Mouse (Mus musculus) C2C12 (cell line): ENCODE results near the gene H2afy2.

Source experiments
- CEBPB ChIP-seq: IDR thresholded peaks from one replicate; pipeline ENCODE4 v1.6.1; 2011; ENCODE audit warnings: low read depth, mild to moderate bottlenecking, control low read depth, moderate library complexity
- CTCF ChIP-seq: IDR thresholded peaks from one replicate; pipeline ENCODE4 v1.5.1; 2011; ENCODE audit not compliant: control insufficient read depth, insufficient read depth, insufficient read length
- FOSL1 ChIP-seq: IDR thresholded peaks from one replicate; pipeline ENCODE4 v1.8.0; 2011; ENCODE audit warnings: mild to moderate bottlenecking, low read length; ENCODE audit not compliant: poor library complexity, insufficient read depth, severe bottlenecking
- MAX ChIP-seq: IDR thresholded peaks from one replicate; pipeline ENCODE4 v1.6.1; 2011; ENCODE audit warnings: mild to moderate bottlenecking, control low read depth

DNA sequence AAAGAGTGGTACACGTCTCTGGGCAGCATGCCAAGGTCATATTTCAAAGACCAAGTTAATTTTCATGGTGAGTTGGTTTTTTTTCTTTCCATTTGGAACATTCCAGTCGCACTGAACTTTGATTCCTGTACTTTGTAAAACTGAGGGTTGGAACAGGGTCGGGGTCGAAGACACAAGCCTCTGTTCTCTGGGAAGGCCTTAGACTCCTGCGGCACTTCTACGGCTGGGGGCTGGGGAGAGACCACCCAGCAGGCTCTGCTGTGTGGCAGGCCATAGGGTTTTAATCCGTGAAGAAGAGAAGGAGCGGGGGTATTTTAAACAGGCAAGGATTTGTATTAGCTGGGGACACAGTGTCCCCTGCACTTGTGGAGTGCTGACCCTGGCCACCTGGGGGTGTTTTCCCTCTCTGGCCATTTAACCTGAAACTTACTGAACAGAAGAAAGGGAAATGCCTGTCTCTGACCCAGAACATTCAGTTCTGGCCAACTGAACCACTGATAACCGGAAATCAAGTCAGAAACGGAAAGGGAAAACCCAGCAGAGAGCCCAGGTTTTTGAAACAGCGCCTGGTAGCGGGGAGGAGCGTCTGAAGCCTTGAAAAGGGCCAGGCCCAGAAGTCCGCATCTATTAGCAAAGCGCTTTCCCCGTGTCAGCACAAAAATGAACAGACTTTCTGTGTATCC, 42.9 kb upstream of the H2afy2 start:
- TF ChIP-seq CTCF (no peak), FOSL1 (no peak), MAX (no peak), CEBPB (no peak)
